Mouse (Mus musculus) mature B cell (primary cell): ENCODE measurements around the gene Ppp1r15b.

Experiments
- in situ Hi-C: fragments of 300-500 bp; cut with MboI; formaldehyde crosslinking; loops from 2 replicates; pipeline ENCODE4 v1.14.3; 2019

The Ppp1r15b gene

GRCm38 (mm10) chr1:133130638-133131560 lies at the start of gene Ppp1r15b:
TSS of gene Ppp1r15b (plus strand) at chr1:133131143.
- in situ Hi-C loops: no loop called here

- in situ Hi-C loops: loop anchor here (10.0 kb wide), 1 partner anchor 48 kb away; the partner anchor contains the start of gene Mdm4
Observed at GRCm38 (mm10) chr1:133083003-133083546, 47.9 kb upstream of the Ppp1r15b start.

GRCm38 (mm10) chr1:133083942-133084625 lies 46.9 kb upstream of the Ppp1r15b start:
- in situ Hi-C loops: loop anchor here (10.0 kb wide), 1 partner anchor 49 kb away; the partner anchor contains the start of gene Mdm4

GRCm38 (mm10) chr1:133084708-133085416 lies 46.1 kb upstream of the Ppp1r15b start:
- in situ Hi-C loops: loop anchor here (5.0 to 10.0 kb wide), 2 partner anchors 33 to 50 kb away; partner anchors contain the start of gene Mdm4

- in situ Hi-C loops: loop anchor here (5.0 to 10.0 kb wide), 2 partner anchors 33 to 51 kb away; partner anchors contain the start of gene Mdm4
Observed at GRCm38 (mm10) chr1:133085417-133085742, 45.6 kb upstream of the Ppp1r15b start.

GRCm38 (mm10) chr1:133086804-133087203 lies 44.1 kb upstream of the Ppp1r15b start:
- in situ Hi-C loops: loop anchor here (5.0 to 10.0 kb wide), 2 partner anchors 35 to 52 kb away; partner anchors contain the start of gene Mdm4

GRCm38 (mm10) chr1:133087206-133087905 lies 43.6 kb upstream of the Ppp1r15b start:
- in situ Hi-C loops: loop anchor here (5.0 to 10.0 kb wide), 2 partner anchors 35 to 53 kb away; partner anchors contain the start of gene Mdm4

GRCm38 (mm10) chr1:133088196-133088595 lies 42.7 kb upstream of the Ppp1r15b start:
- in situ Hi-C loops: loop anchor here (5.0 to 10.0 kb wide), 2 partner anchors 36 to 53 kb away; partner anchors contain the start of gene Mdm4

- in situ Hi-C loops: loop anchor here (5.0 to 10.0 kb wide), 2 partner anchors 37 to 55 kb away; partner anchors contain the start of gene Mdm4
Observed at GRCm38 (mm10) chr1:133089415-133089814, 41.5 kb upstream of the Ppp1r15b start.

- in situ Hi-C loops: no loop called here
Observed at GRCm38 (mm10) chr1:133090641-133091040, 40.3 kb upstream of the Ppp1r15b start.

- in situ Hi-C loops: no loop called here
Observed at GRCm38 (mm10) chr1:133091483-133091882, 39.5 kb upstream of the Ppp1r15b start.

- in situ Hi-C loops: no loop called here
Observed at GRCm38 (mm10) chr1:133093719-133094118, 37.2 kb upstream of the Ppp1r15b start.

- in situ Hi-C loops: no loop called here
Observed at GRCm38 (mm10) chr1:133100980-133101798, 29.8 kb upstream of the Ppp1r15b start.

GRCm38 (mm10) chr1:133102108-133102507 lies 28.8 kb upstream of the Ppp1r15b start:
- in situ Hi-C loops: no loop called here

GRCm38 (mm10) chr1:133103315-133103714 lies 27.6 kb upstream of the Ppp1r15b start:
- in situ Hi-C loops: no loop called here

GRCm38 (mm10) chr1:133103871-133104270 lies 27.1 kb upstream of the Ppp1r15b start:
- in situ Hi-C loops: no loop called here

- in situ Hi-C loops: no loop called here
Observed at GRCm38 (mm10) chr1:133116108-133116507, 14.8 kb upstream of the Ppp1r15b start.

- in situ Hi-C loops: no loop called here
Observed at GRCm38 (mm10) chr1:133118127-133118526, 12.8 kb upstream of the Ppp1r15b start.

- in situ Hi-C loops: no loop called here
Observed at GRCm38 (mm10) chr1:133118844-133119243, 12.1 kb upstream of the Ppp1r15b start.
